Mouse (Mus musculus) kidney, postnatal 25 days (tissue): ENCODE data around the gene Pyroxd2.
"Not testable (repeated sequence)": the region's sequence is repeated elsewhere in the genome, so short reads cannot be mapped to it uniquely, and the experiment has no call there.

Experiments used
- DNase-seq, 2 experiments: peaks; one replicate each; pipeline ENCODE4 v3.0.0; 2021; ENCODE audit warnings: mixed read lengths in 2 of 2

The Pyroxd2 gene

DNA sequence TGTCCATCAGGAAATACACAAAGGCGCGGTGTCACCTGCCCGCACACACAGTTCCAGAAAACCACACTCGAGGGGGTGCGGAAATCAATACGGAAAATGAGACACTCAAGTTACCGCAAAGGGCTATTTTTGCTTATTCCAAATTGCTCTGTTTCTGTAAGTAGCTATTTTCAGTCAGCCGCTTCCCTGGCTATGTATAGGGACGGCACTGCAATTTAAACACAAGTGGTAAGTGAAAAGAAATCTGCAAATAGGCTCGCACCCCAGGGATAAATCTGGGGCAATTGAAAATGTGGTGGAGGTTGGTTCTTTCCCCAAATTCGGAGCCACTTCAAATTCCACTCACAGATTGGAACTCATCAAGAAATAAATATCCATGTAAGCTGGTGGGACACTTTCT is 63.3 kb downstream of the Pyroxd2 start:
- DNase-seq, result peak in 1 of 2 experiments; percentile 8

DNA sequence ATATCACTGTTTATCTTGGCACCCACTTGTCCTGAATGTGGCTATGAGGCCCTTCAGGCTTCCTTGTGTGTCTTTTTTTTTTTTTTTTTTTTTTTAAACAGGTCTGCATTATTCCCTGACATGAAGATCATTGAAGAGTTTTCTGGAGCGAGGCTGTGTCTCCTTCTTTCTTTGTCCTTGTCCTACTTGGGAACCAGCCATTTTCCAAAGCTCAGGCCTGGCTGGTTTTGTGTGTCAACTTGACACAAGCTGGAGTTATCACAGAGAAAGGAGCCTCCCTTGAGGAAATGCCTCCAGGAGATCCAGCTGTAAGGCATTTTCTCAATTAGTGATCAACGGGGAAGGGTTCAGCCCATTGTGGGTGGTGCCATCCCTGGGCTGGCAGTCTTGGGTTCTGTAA is 69.8 kb downstream of the Pyroxd2 start:
- not testable (repeated sequence) for DNase-seq

DNA sequence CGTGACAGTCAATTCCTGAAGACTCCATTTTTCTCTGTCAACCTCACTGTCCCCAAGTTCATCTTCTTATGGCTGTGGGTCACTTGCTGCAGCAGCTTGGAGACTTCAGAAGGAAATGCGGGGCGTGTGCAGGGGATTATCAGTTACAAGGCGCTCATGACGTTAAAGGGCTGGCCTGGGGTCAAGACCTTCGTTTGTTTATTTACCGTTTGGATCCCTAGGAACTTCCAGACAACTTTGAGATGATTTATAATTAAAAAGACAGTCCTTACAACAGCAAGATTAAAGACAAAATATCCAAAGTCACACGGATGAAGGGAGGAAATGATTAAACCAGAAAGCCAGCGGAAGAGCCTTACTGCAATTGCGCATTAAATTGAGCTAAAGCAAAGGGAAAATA is 74.4 kb downstream of the Pyroxd2 start:
- DNase-seq, result peak; percentile 57 to 71

DNA sequence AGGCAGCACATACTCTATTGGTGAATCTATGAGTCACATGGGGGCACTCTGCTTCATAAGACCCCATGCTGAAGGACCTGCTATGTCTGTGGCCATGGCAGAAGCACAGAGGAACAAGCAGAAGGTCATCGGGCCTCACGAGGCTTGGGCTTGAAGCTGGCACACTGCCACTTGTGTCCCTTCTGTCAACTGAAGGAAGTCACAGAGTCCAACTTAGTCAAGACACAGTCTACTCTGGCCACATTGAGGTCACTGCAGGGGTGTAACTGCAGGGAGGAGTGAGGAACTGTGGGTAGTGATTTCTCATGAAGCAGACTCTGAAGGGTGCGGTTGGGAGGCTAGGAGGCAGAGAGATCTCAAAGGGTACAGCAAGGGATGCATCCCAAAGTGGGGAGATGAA is 75.1 kb downstream of the Pyroxd2 start:
- peak; percentile 49 to 75 for DNase-seq

GRCm38 (mm10) chr19:42676931-42677330 is 75.6 kb downstream of the Pyroxd2 start:
- no peak for DNase-seq
